Mouse (Mus musculus): ENCODE measurements around the gene 4930572O03Rik.
"Not testable (repeated sequence)": the region's sequence is repeated elsewhere in the genome, so short reads cannot be mapped to it uniquely, and the experiment has no call there.

4930572O03Rik gene

DNA sequence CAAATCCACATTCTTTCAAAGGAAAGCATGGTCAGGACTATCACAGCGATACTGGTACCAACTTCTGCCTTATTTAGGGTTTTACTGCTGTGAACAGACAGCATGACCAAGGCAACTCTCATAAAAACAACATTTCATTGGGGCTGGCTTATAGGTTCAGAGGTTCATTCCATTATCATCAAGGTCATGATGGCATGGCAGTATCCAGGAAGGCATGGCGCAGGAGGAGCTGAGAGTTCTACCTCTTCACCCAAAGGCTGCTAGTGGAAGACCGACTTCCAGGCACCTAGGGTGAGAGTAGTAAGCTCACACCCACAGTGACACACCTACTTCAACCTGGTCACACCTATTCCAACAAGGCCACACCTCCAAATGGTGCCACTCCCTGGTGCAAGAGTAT lies 40.7 kb downstream of the 4930572O03Rik start:
- not testable (repeated sequence) for DNase-seq (ENCODE audit: low read depth)

DNA sequence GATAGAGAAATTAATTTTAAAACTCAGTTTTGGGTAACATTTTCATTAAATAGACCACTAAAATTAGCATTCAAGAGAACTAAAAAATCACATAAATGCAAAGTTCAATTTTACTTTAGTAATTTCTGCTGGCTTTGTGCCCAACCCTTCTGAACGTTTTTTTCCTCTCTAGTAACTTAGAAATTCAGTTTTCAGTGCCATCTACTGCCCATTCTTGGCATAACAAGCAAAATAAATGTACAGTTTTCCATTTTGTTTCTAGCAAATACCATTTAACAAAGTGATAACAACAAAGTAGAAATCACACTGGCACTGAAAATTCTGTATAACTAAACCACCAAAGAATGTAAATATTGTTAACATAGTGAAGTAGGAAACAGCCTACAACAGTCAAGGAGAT lies 46.2 kb downstream of the 4930572O03Rik start:
- not testable (repeated sequence) for DNase-seq (ENCODE audit: low read depth)

GRCm38 (mm10) chr5:15606677-15607076 lies 50.2 kb downstream of the 4930572O03Rik start:
- DNase-seq (ENCODE audit: low read depth) = not testable (repeated sequence)

GRCm38 (mm10) chr5:15603585-15603984 lies 53.3 kb downstream of the 4930572O03Rik start:
- not testable (repeated sequence) for DNase-seq (ENCODE audit: low read depth)

DNA sequence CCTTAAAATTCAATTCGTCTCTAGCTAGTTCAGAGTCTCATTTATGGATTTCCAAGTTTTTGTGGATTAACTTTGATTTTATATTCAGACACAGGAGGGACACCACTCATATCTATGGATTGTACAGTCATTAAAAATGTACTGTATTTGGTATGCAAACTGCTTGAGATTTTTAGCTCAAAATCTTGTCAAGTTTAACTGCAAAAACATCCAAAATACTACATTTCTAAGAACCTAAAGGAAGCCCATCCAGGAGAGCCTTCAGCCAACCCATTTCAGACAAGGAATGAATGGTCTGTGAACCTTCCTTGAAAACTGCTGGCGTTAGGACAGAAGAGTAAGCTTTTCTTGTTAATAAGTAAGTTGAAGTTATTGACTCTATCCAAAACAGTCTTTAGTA lies 53.9 kb downstream of the 4930572O03Rik start:
- DNase-seq (ENCODE audit: low read depth) = not testable (repeated sequence)

GRCm38 (mm10) chr5:15602424-15602947 lies 54.4 kb downstream of the 4930572O03Rik start:
- DNase-seq (ENCODE audit: low read depth) = not testable (repeated sequence)

Data from c-Kit-positive CD71-positive TER-119-negative erythroid progenitor cells, embryonic 14.5 days (primary cell).